Mouse (Mus musculus): ENCODE measurements around the gene Spast. TPM values are rescaled to one million over a fixed set of nuclear protein-coding genes. Genes with fewer than 3 reads are reported as not detected.

Spast gene
- polyA plus RNA-seq, 1 experiment from 2014 or later = 58.9 TPM

GRCm38 (mm10) chr17:74363592-74363991, 24.8 kb downstream of the Spast start:
- Histone ChIP-seq H3K4me3 (replicated peaks; ENCODE audit: low read depth, low read length) (no peak overlapping the region), H3K9me3 (ENCODE audit: control insufficient read depth, low read length) (no peaks in the 10 kb centered on the region), H3K36me3 (ENCODE audit: control insufficient read depth, insufficient read depth, low read length) (peaks cover 66% of the 10 kb centered on the region), H3K27me3 (ENCODE audit: control insufficient read depth, insufficient read depth, low read length) (no peaks in the 10 kb centered on the region), H3K4me1 (ENCODE audit: control insufficient read depth, insufficient read depth, low read length) (no peaks in the 10 kb centered on the region), H3K4me2 (ENCODE audit: low read length) (no peak overlapping the region), H3K9ac (replicated peaks; ENCODE audit: low read length) (no peak overlapping the region), H3K27ac (replicated peaks; ENCODE audit: low read depth, low read length) (no peak overlapping the region)
- ATAC-seq (ENCODE audit: low FRiP score, low TSS enrichment) (no peak), DNase-seq (no peak)
- 96% methylated on average over 1 of the region's 1 CpGs for WGBS

- Histone ChIP-seq H3K9me3 (ENCODE audit: control insufficient read depth, low read length) (no peaks in the 10 kb centered on the region), H3K4me2 (ENCODE audit: low read length) (no peak overlapping the region), H3K4me1 (ENCODE audit: control insufficient read depth, insufficient read depth, low read length) (no peaks in the 10 kb centered on the region), H3K27ac (replicated peaks; ENCODE audit: low read depth, low read length) (no peak overlapping the region), H3K9ac (replicated peaks; ENCODE audit: low read length) (no peak overlapping the region), H3K27me3 (ENCODE audit: control insufficient read depth, insufficient read depth, low read length) (no peaks in the 10 kb centered on the region), H3K36me3 (ENCODE audit: control insufficient read depth, insufficient read depth, low read length) (peaks cover 83% of the 10 kb centered on the region), H3K4me3 (replicated peaks; ENCODE audit: low read depth, low read length) (no peak overlapping the region)
- ATAC-seq (ENCODE audit: low FRiP score, low TSS enrichment) (no peak), DNase-seq (no peak)
- WGBS = 94% methylated on average over 1 of the region's 1 CpGs
These were observed 38.1 kb downstream of the Spast start for GRCm38 (mm10) chr17:74376916-74377315.

DNA sequence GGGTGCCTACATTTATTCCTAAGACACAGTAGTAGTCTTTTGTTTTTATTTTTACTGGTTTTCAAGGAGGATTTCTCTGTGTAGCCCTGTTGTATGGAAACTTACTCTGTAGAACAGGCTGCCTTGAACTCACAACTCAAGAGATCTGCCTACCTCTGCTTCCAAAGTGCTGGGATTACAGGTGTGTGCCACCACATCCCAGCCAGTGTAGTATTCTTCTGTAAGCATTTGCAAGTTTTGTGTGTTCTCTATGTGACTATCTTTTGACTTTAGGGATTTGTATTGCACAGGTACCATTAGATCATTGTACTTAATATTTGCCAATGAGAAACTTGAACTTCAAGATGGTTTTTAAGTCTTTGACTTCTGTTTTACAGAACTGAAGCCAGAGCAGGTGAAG, 47.9 kb downstream of the Spast start:
- Histone ChIP-seq H3K4me1 (ENCODE audit: control insufficient read depth, insufficient read depth, low read length) (no peaks in the 10 kb centered on the region), H3K36me3 (ENCODE audit: control insufficient read depth, insufficient read depth, low read length) (peaks cover 86% of the 10 kb centered on the region), H3K4me2 (ENCODE audit: low read length) (no peak overlapping the region), H3K27me3 (ENCODE audit: control insufficient read depth, insufficient read depth, low read length) (no peaks in the 10 kb centered on the region), H3K9ac (replicated peaks; ENCODE audit: low read length) (no peak overlapping the region), H3K4me3 (replicated peaks; ENCODE audit: low read depth, low read length) (no peak overlapping the region), H3K9me3 (ENCODE audit: control insufficient read depth, low read length) (no peaks in the 10 kb centered on the region), H3K27ac (replicated peaks; ENCODE audit: low read depth, low read length) (no peak overlapping the region)
- ATAC-seq (ENCODE audit: low FRiP score, low TSS enrichment) (no peak), DNase-seq (no peak)

GRCm38 (mm10) chr17:74389847-74390246, 51.1 kb downstream of the Spast start:
- no peak for DNase-seq
- no peak overlapping the region for H3K9ac ChIP-seq (replicated peaks; ENCODE audit: low read length)
- no peak overlapping the region for H3K4me2 ChIP-seq (ENCODE audit: low read length)
- WGBS = 82% methylated on average over 3 of the region's 3 CpGs
- no peaks in the 10 kb centered on the region for H3K27me3 ChIP-seq (ENCODE audit: control insufficient read depth, insufficient read depth, low read length)
- no peak overlapping the region for H3K4me3 ChIP-seq (replicated peaks; ENCODE audit: low read depth, low read length)
- ATAC-seq (ENCODE audit: low FRiP score, low TSS enrichment) = no peak
- no peak overlapping the region for H3K27ac ChIP-seq (replicated peaks; ENCODE audit: low read depth, low read length)
- no peaks in the 10 kb centered on the region for H3K9me3 ChIP-seq (ENCODE audit: control insufficient read depth, low read length)
- no peaks in the 10 kb centered on the region for H3K4me1 ChIP-seq (ENCODE audit: control insufficient read depth, insufficient read depth, low read length)
- H3K36me3 ChIP-seq (ENCODE audit: control insufficient read depth, insufficient read depth, low read length) = peaks cover 54% of the 10 kb centered on the region

DNA sequence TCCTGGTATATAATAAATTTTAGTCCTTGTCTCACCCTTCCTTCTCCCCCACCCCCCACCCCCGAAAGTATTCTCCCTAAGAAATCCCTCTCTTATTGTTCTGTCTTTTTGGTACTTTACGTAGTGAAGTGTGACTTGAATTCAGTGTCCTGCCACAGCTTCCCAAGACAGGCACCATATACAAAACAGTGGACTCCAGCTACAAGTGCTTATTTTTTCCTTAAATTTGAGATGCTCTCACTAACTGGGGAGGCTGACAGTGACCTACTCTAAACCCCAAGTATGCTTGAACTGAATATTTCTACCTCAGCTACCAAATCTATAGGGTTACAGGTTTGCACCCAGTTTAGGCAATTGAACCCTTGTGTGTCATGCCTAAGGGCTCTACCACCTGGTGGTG, 55.6 kb downstream of the Spast start:
- Histone ChIP-seq H3K27ac (replicated peaks; ENCODE audit: low read depth, low read length) (no peak overlapping the region), H3K9me3 (ENCODE audit: control insufficient read depth, low read length) (no peaks in the 10 kb centered on the region), H3K4me3 (replicated peaks; ENCODE audit: low read depth, low read length) (no peak overlapping the region), H3K36me3 (ENCODE audit: control insufficient read depth, insufficient read depth, low read length) (peaks cover 12% of the 10 kb centered on the region), H3K4me2 (ENCODE audit: low read length) (peak overlapping the region; percentile 69), H3K4me1 (ENCODE audit: control insufficient read depth, insufficient read depth, low read length) (no peaks in the 10 kb centered on the region), H3K27me3 (ENCODE audit: control insufficient read depth, insufficient read depth, low read length) (no peaks in the 10 kb centered on the region), H3K9ac (replicated peaks; ENCODE audit: low read length) (no peak overlapping the region)
- WGBS = 70% methylated on average over 2 of the region's 2 CpGs
- no peak for DNase-seq
- no peak for ATAC-seq (ENCODE audit: low FRiP score, low TSS enrichment)

DNA sequence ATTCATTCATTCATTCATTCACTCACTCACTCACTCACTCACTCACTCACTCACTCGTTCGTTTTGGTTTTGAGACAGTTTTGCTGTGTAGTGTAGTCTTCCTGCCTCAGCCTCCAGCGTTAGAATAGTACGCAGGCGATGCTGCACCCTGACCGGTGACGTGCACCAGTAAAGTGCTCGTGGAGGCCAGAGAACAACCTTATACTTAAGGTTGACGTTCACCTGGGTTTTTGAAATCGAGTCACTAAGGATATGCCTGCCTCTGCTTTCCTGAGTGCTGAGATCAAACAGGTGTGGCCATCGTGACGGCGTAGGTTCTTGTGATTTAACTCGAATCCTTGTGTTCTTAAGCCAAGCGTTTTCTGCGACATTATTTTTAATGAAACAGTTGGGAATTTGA, 56.1 kb downstream of the Spast start:
- Histone ChIP-seq H3K4me3 (replicated peaks; ENCODE audit: low read depth, low read length) (peak overlapping the region; percentile 69), H3K9ac (replicated peaks; ENCODE audit: low read length) (peak overlapping the region; percentile 36; the same call in 1 of the 2 replicates), H3K9me3 (ENCODE audit: control insufficient read depth, low read length) (no peaks in the 10 kb centered on the region), H3K4me1 (ENCODE audit: control insufficient read depth, insufficient read depth, low read length) (no peaks in the 10 kb centered on the region), H3K36me3 (ENCODE audit: control insufficient read depth, insufficient read depth, low read length) (peaks cover 10% of the 10 kb centered on the region; the same call in 1 of the 2 replicates), H3K27ac (replicated peaks; ENCODE audit: low read depth, low read length) (0 out of 2 replicates have a peak overlapping the region, but pooled peaks have one; percentile 13), H3K27me3 (ENCODE audit: control insufficient read depth, insufficient read depth, low read length) (no peaks in the 10 kb centered on the region), H3K4me2 (ENCODE audit: low read length) (peak overlapping the region; percentile 69)
- no peak for DNase-seq
- WGBS = 29% methylated on average over 16 of the region's 16 CpGs
- ATAC-seq (ENCODE audit: low FRiP score, low TSS enrichment) = peak; percentile 26; the same call in 1 of the 2 replicates

DNA sequence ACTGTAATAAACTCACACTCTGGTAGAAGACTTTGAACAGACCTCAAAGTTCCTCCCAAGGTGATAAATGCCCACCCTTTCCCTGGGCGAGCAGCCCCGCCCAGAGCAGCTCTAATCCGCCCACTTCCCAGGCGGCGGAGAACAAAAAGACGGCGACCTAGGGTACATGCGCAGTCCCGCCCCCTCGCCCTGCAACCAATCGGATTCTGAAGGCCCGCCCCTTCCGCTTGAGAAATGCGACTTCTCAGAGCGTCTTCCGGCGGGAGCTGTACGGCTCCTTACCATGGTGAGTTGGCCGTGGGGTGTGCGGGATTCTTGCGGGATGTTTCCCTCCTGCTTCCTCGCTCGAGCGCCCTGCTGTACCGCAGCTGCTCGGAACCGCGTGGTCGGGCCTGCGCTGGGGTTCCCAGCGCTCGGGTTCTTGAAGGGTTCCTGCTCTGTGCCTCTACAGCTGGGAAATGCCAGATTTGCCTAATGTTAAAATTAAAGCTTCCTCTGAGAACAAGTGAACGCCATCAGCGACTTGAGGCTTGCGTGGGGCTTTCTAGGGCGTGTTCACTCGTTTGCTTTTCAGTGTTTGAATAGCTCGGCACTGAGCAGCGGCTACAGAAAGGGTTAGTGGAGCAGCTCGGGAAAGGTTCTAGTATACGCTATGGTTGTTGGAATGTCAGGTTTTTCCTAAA, 56.7 kb downstream of the Spast start, which contains the start of gene Slc30a6:
TSS of gene Slc30a6 (plus strand) at position 226 of the 683 bp plus-strand sequence.
- H3K27ac ChIP-seq (replicated peaks; ENCODE audit: low read depth, low read length) = peak within 1 kb of the TSS; percentile 88
- H3K36me3 ChIP-seq (ENCODE audit: control insufficient read depth, insufficient read depth, low read length) = 0 out of 2 replicates have a peak, but pooled peaks cover 3% of the 10 kb centered on the region
- peak; percentile 98 for DNase-seq
- H3K4me2 ChIP-seq (ENCODE audit: low read length) = peak within 1 kb of the TSS; percentile 69
- H3K9ac ChIP-seq (replicated peaks; ENCODE audit: low read length) = peak within 1 kb of the TSS; percentile 75
- peak within 1 kb of the TSS; percentile 69 for H3K4me3 ChIP-seq (replicated peaks; ENCODE audit: low read depth, low read length)
- H3K4me1 ChIP-seq (ENCODE audit: control insufficient read depth, insufficient read depth, low read length) = no peaks in the 10 kb centered on the region
- under 1% methylated on average over 41 of the region's 41 CpGs for WGBS
- no peaks in the 10 kb centered on the region for H3K27me3 ChIP-seq (ENCODE audit: control insufficient read depth, insufficient read depth, low read length)
- H3K9me3 ChIP-seq (ENCODE audit: control insufficient read depth, low read length) = no peaks in the 10 kb centered on the region
- peak; percentile 99 for ATAC-seq (ENCODE audit: low FRiP score, low TSS enrichment)

DNA sequence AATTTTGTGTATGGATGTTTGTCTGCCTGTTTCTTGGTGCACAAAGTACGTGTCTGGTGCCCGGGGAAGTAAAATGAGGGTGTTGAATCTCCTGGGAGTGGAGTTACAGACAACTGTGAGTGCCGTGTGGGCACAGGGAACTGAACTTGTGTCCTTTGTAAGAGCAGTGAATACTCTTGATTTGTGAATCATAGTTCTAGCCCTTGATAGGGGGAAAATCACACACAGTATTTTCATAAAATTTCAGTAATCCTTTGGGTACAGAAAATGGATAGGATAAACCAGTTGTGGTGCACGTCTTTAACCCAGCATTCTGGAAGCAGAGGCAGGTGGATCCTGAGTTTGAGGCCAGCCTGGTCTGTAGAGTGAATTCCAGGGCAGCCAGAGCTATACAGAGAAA, 58.0 kb downstream of the Spast start:
- no peak for ATAC-seq (ENCODE audit: low FRiP score, low TSS enrichment)
- H3K27me3 ChIP-seq (ENCODE audit: control insufficient read depth, insufficient read depth, low read length) = no peaks in the 10 kb centered on the region
- 82% methylated on average over 4 of the region's 4 CpGs for WGBS
- peak overlapping the region; percentile 69 for H3K4me2 ChIP-seq (ENCODE audit: low read length)
- no peak overlapping the region for H3K4me3 ChIP-seq (replicated peaks; ENCODE audit: low read depth, low read length)
- no peaks in the 10 kb centered on the region for H3K9me3 ChIP-seq (ENCODE audit: control insufficient read depth, low read length)
- peaks cover under 1% of the 10 kb centered on the region for H3K36me3 ChIP-seq (ENCODE audit: control insufficient read depth, insufficient read depth, low read length)
- H3K27ac ChIP-seq (replicated peaks; ENCODE audit: low read depth, low read length) = no peak overlapping the region
- DNase-seq = no peak
- H3K9ac ChIP-seq (replicated peaks; ENCODE audit: low read length) = no peak overlapping the region
- H3K4me1 ChIP-seq (ENCODE audit: control insufficient read depth, insufficient read depth, low read length) = no peaks in the 10 kb centered on the region

DNA sequence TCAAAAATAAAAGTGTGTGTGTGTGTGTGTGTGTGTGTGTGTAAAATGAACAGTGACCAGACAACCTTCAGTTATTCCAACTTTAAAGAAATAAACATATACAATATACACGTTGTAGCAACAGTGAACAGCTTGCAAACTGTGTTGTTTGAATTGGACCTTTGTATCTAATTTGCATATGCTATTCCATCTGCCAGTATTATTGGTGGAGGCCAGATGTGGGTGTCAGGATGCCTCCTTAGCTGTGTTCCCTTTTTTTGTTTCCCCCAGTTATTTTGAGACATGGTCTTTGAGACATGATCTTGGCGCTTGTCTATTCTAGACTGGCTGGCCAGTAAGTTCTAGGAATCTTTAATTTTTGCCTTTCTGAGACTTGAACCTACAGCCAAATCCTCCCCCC, 58.4 kb downstream of the Spast start:
- 86% methylated on average over 2 of the region's 2 CpGs for WGBS
- Histone ChIP-seq H3K27me3 (ENCODE audit: control insufficient read depth, insufficient read depth, low read length) (no peaks in the 10 kb centered on the region), H3K36me3 (ENCODE audit: control insufficient read depth, insufficient read depth, low read length) (peaks cover 4% of the 10 kb centered on the region), H3K4me1 (ENCODE audit: control insufficient read depth, insufficient read depth, low read length) (no peaks in the 10 kb centered on the region), H3K4me3 (replicated peaks; ENCODE audit: low read depth, low read length) (no peak overlapping the region), H3K27ac (replicated peaks; ENCODE audit: low read depth, low read length) (no peak overlapping the region), H3K9ac (replicated peaks; ENCODE audit: low read length) (no peak overlapping the region), H3K9me3 (ENCODE audit: control insufficient read depth, low read length) (no peaks in the 10 kb centered on the region), H3K4me2 (ENCODE audit: low read length) (no peak overlapping the region)
- no peak for DNase-seq
- ATAC-seq (ENCODE audit: low FRiP score, low TSS enrichment) = no peak

Data from midbrain, embryonic 14.5 days (tissue).